8 mouse cellular contexts compared by ENCODE assay signal in the genomic region with DNA sequence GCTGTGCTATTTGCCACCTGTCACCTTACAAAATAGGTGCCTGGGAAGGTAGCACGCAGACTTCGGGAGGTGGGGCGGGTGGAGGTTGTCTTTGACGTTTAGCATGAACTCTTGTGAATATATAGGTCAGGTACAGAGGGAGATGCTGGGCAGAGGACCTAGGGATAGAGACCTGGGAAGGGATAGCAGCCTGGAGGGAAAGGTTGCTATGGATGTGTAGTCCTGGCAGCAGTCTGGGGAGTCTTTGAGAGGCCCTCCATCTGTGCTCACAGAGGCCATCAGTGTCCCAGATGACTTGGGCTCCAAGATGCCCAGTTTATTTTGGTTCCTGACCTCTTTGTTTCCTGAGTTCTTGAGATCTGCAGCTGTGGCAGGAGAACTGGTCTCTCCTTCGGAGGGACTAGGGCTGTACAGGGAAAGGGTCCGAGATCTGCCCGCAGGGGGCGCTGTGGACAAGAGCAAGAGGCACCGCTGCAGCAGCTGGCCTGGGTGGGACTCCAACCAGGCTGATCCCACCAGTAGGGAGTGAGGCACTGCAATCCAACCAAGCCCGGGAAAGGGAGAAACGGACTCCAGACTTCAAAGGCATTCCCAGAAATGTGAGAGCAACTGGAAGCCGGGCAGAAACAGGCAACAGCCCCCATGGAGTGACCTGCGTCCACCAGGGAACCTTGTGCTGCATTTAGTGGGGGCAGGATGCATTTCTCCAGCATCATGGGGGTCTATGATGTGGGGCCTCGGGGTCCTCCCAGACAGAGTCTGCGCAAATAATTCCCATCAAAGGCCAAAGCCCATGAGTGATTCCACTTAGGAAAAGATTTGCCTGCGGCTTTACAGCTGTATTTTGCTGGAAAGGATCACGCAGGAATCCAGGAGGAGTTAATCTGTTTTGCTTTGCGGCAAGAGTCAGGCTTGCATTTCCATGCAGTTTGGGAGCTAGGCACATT.
DNase-seq lines count a peak whose midpoint lies in the region; ATAC-seq and TF ChIP-seq lines count a peak whose summit lies in the region.

No protein-coding gene starts in this region.

- H3K36me3 ChIP-seq in embryonic facial prominence, embryonic 14.5 days (ENCODE audit: control insufficient read depth, insufficient read depth, low read length): no peaks in the 10 kb centered on the region
- H3K36me3 ChIP-seq in heart, embryonic 16.5 days (ENCODE audit: control insufficient read depth, insufficient read depth): no peaks in the 10 kb centered on the region
- no peaks in the 10 kb centered on the region for H3K36me3 ChIP-seq in lung, embryonic 14.5 days (ENCODE audit: insufficient read depth)

- peak overlapping the region; percentile 10; the same call in 1 of the 2 replicates for H3K4me2 ChIP-seq in embryonic facial prominence, embryonic 14.5 days (ENCODE audit: low read depth, low read length)
- no peak overlapping the region for H3K4me2 ChIP-seq in heart, embryonic 16.5 days (ENCODE audit: low read depth, low read length)
- no peak overlapping the region for H3K4me2 ChIP-seq in lung, embryonic 14.5 days

- peaks cover 6% of the 10 kb centered on the region; the same call in 1 of the 2 replicates for H3K27me3 ChIP-seq in embryonic facial prominence, embryonic 14.5 days (replicated peaks; ENCODE audit: control insufficient read depth, insufficient read depth, low read length)
- H3K27me3 ChIP-seq in heart, embryonic 16.5 days (ENCODE audit: control insufficient read depth, insufficient read depth, low read length): peaks cover 15% of the 10 kb centered on the region; the same call in 1 of the 2 replicates
- no peaks in the 10 kb centered on the region for H3K27me3 ChIP-seq in lung, embryonic 14.5 days (ENCODE audit: insufficient read depth, low read length)

- 19% methylated on average over 18 of the region's 18 CpGs for WGBS in embryonic facial prominence, embryonic 14.5 days
- WGBS in heart, embryonic 16.5 days: 33% methylated on average over 18 of the region's 18 CpGs
- 23% methylated on average over 18 of the region's 18 CpGs for WGBS in lung, embryonic 14.5 days

- no peak overlapping the region for H3K27ac ChIP-seq in embryonic facial prominence, embryonic 14.5 days (replicated peaks; ENCODE audit: low read depth, low read length)
- H3K27ac ChIP-seq in heart, embryonic 16.5 days (ENCODE audit: low read length): no peak overlapping the region
- H3K27ac ChIP-seq in lung, embryonic 14.5 days (ENCODE audit: low read depth): no peak overlapping the region

- peaks cover 14% of the 10 kb centered on the region for H3K4me1 ChIP-seq in embryonic facial prominence, embryonic 14.5 days (ENCODE audit: control insufficient read depth, insufficient read depth, low read length)
- no peaks in the 10 kb centered on the region for H3K4me1 ChIP-seq in heart, embryonic 16.5 days (ENCODE audit: control insufficient read depth, insufficient read depth, low read length)
- H3K4me1 ChIP-seq in lung, embryonic 14.5 days (ENCODE audit: insufficient read depth): no peaks in the 10 kb centered on the region

- no peaks in the 10 kb centered on the region for H3K9me3 ChIP-seq in embryonic facial prominence, embryonic 14.5 days (ENCODE audit: control insufficient read depth, low read length)
- no peaks in the 10 kb centered on the region; the same call in 1 of the 2 replicates for H3K9me3 ChIP-seq in heart, embryonic 16.5 days (replicated peaks; ENCODE audit: control insufficient read depth, low read length)
- H3K9me3 ChIP-seq in lung, embryonic 14.5 days (ENCODE audit: low read depth, low read length): no peaks in the 10 kb centered on the region

- ATAC-seq in embryonic facial prominence, embryonic 14.5 days (ENCODE audit: low read depth): peak; percentile 99
- 0 out of 2 replicates have a peak, but pooled peaks have one; percentile 45 for ATAC-seq in heart, embryonic 16.5 days (replicated peaks; ENCODE audit: extremely low read depth, insufficient read depth, low FRiP score)
- ATAC-seq in lung, embryonic 14.5 days (ENCODE audit: insufficient read depth): peak; percentile 98

- no peak overlapping the region for H3K4me3 ChIP-seq in embryonic facial prominence, embryonic 14.5 days (ENCODE audit: low read depth, low read length)
- no peak overlapping the region for H3K4me3 ChIP-seq in heart, embryonic 16.5 days (ENCODE audit: low read length)
- H3K4me3 ChIP-seq in lung, embryonic 14.5 days (ENCODE audit: low read depth, low read length): no peak overlapping the region

- H3K9ac ChIP-seq in embryonic facial prominence, embryonic 14.5 days (ENCODE audit: low read depth, low read length): no peak overlapping the region
- no peak overlapping the region for H3K9ac ChIP-seq in heart, embryonic 16.5 days (ENCODE audit: low read length)
- no peak overlapping the region for H3K9ac ChIP-seq in lung, embryonic 14.5 days

- peak; percentile 95 for TF ChIP-seq CTCF in lung, embryonic 14.5 days (IDR thresholded peaks at IDR 0.05; ENCODE audit: low read depth)

- DNase-seq in 416B (ENCODE audit: low read depth): peak; percentile 56
- DNase-seq in adrenal gland, postnatal 25 days: peak; percentile 86
- peak; percentile 96 for DNase-seq in embryonic facial prominence, embryonic 14.5 days (ENCODE audit: low spot score)
- DNase-seq in layer of hippocampus, adult 11-12 months (ENCODE audit: low spot score): peak; percentile 66
- DNase-seq in lung, embryonic 14.5 days: peak; percentile 96
- DNase-seq in ovary, postnatal 10 days (ENCODE audit: low spot score): peak; percentile 88
- peak; percentile 79 for DNase-seq in thymus, postnatal 0 days (ENCODE audit: low spot score)

Comparison
In these comparisons a context has a peak if more than half of its experiments do, and no peak if none do; other contexts are left out.
1. ATAC-seq: peak in every context shown above with its lines; median percentile 99 in embryonic facial prominence, embryonic 14.5 days; 98 in lung, embryonic 14.5 days; 45 in heart, embryonic 16.5 days.